Mouse (Mus musculus): ENCODE measurements around the gene Rfx2. TPM values are rescaled to one million over a fixed set of nuclear protein-coding genes. Genes with fewer than 3 reads are reported as not detected.

The Rfx2 gene
- polyA plus RNA-seq, 1 experiment from 2014 or later, result 6.3 TPM

DNA sequence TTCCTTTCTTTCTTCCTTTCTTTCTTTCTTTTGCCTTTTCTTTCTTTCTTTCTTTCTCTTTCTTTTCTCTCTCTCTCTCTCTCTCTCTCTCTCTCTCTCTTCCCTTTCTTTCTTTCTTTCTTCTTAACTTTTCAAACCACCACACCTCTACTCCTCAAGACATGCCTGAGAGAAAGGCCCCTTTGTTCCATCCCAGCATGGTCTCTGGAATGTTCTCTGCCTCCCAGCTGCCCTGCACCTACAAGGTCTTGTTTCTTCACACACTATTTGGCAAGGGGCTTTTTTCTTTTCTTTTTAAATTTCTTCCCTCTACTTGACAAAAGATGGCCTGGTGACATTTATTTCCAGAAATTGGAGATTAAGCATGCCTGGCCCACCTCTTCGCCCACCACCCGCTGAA lies 101.2 kb downstream of the Rfx2 start:
- WGBS, result 51% methylated on average over 2 of the region's 2 CpGs
- H3K9ac ChIP-seq (replicated peaks), result no peak overlapping the region
- no peak for ATAC-seq (ENCODE audit: low FRiP score, low read depth)
- no peaks in the 10 kb centered on the region for H3K36me3 ChIP-seq
- peaks cover 18% of the 10 kb centered on the region; the same call in 1 of the 2 replicates for H3K4me1 ChIP-seq
- H3K4me3 ChIP-seq, result no peak overlapping the region
- no peaks in the 10 kb centered on the region; the same call in 1 of the 2 replicates for H3K27me3 ChIP-seq
- no peak overlapping the region for H3K27ac ChIP-seq (replicated peaks)
- H3K4me2 ChIP-seq (replicated peaks), result no peak overlapping the region
- H3K9me3 ChIP-seq, result no peaks in the 10 kb centered on the region

DNA sequence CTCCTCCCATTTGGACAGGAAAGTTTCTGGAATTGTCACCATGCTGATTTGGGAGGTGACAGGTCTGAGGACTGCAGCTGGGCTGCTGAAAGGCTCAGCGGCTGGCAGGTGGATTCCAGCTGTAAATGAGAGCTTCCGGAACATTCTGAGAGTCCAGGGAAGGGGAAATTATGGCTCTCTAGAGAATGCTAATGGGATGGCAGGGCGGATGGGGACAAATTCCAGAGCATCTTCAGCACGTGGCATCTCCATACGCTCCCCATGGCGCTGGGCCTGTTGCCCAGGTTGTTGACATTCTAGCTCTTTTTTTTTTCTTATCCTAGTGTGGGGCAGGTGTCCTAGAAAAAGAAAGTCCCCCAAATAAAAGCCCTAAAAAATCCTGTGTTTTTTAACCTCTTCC lies 101.7 kb downstream of the Rfx2 start:
- H3K4me3 ChIP-seq, result no peak overlapping the region
- H3K4me2 ChIP-seq (replicated peaks), result no peak overlapping the region
- WGBS, result 64% methylated on average over 6 of the region's 6 CpGs

DNA sequence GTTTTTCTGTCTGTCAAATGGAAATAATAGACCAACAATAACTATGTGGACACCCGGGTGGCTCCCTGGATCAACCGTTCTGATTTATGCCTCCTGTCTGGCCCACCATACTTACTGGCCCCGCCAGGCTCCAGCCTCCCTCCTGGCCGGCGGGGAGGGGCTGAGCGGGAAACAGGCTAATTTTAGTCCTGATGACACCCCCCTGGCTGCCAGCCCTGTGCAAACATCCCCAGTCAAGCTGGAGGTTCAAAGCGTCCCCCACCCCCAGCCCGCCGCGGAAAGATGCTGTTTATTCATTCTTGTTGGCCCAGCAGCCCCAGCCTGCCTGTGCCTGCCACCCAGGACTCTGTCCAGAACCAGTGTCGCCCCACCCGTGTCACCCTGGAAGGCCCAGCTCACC lies 102.7 kb downstream of the Rfx2 start:
- Histone ChIP-seq H3K4me2 (replicated peaks) (no peak overlapping the region), H3K4me1 (peaks cover 18% of the 10 kb centered on the region; the same call in 1 of the 2 replicates), H3K36me3 (peaks cover 13% of the 10 kb centered on the region), H3K27ac (replicated peaks) (no peak overlapping the region), H3K9ac (replicated peaks) (no peak overlapping the region), H3K4me3 (no peak overlapping the region), H3K27me3 (no peaks in the 10 kb centered on the region; the same call in 1 of the 2 replicates), H3K9me3 (no peaks in the 10 kb centered on the region)
- ATAC-seq (ENCODE audit: low FRiP score, low read depth), result no peak
- WGBS, result 45% methylated on average over 12 of the region's 12 CpGs

More for the DNA sequence above, 101.7 kb downstream of the Rfx2 start:
- Histone ChIP-seq H3K4me1 (peaks cover 18% of the 10 kb centered on the region; the same call in 1 of the 2 replicates), H3K9ac (replicated peaks) (no peak overlapping the region), H3K27me3 (no peaks in the 10 kb centered on the region; the same call in 1 of the 2 replicates), H3K27ac (replicated peaks) (no peak overlapping the region), H3K36me3 (peaks cover 3% of the 10 kb centered on the region; the same call in 1 of the 2 replicates), H3K9me3 (no peaks in the 10 kb centered on the region)
- no peak for ATAC-seq (ENCODE audit: low FRiP score, low read depth)

DNA sequence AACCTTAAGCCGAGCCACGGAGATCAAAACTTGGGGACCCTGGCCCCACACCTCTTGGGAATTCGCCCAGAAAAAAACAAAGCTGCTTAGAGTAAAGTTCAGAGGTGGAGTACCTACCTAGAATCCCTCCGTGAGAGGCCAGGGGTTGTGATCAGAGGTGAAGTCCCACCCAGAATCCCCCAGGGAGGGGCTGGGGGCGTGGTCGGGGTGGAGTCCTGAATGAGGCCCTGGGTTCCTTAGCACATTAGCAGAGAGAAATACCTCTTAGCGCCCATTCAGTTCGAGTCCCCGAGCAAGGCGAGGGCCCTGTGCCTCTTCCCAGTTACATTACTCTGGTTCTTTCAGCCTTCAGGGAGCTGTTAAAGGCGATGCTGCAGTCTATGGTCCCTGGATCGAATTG lies 103.2 kb downstream of the Rfx2 start:
- H3K27me3 ChIP-seq, result no peaks in the 10 kb centered on the region; the same call in 1 of the 2 replicates
- peaks cover 18% of the 10 kb centered on the region for H3K36me3 ChIP-seq
- WGBS, result 11% methylated on average over 12 of the region's 12 CpGs
- H3K4me1 ChIP-seq, result peaks cover 18% of the 10 kb centered on the region; the same call in 1 of the 2 replicates
- no peaks in the 10 kb centered on the region for H3K9me3 ChIP-seq
- no peak overlapping the region for H3K9ac ChIP-seq (replicated peaks)
- no peak overlapping the region for H3K4me3 ChIP-seq
- no peak for ATAC-seq (ENCODE audit: low FRiP score, low read depth)
- no peak overlapping the region for H3K27ac ChIP-seq (replicated peaks)
- H3K4me2 ChIP-seq (replicated peaks), result no peak overlapping the region

DNA sequence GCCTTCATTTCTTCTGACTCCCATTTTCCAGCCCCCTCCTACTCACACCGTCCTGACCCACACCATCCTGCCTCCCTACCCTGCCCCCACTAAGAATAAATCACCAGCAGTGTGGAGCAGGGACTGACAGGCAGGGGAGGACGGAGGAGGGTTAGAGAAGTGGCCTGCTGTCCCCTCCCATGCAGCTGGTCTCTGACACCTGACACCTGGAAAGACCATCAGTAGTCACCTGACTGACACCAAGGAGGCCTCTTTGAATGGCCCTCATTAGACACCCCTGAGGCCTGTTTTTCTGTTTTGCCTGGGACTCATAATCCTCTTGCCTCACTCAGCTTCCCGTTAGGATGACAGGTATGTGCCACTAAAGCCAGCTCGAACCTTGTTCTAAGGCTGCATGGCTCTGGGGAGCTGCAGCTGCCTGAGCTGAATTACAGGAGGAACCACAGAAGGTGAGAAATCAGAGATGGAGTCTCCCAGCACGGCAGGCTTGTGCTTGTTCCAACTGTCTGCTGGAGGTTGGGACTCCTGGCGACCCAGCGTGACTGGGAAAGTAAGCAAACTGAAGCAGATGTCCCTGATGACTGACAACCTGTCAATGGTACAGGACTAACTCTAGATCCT lies 103.7 kb downstream of the Rfx2 start:
- 12% methylated on average over 7 of the region's 7 CpGs for WGBS
- H3K27ac ChIP-seq (replicated peaks), result no peak overlapping the region
- H3K27me3 ChIP-seq, result no peaks in the 10 kb centered on the region; the same call in 1 of the 2 replicates
- H3K36me3 ChIP-seq, result peaks cover 23% of the 10 kb centered on the region
- H3K4me2 ChIP-seq (replicated peaks), result no peak overlapping the region
- no peak overlapping the region for H3K4me3 ChIP-seq
- peaks cover 18% of the 10 kb centered on the region; the same call in 1 of the 2 replicates for H3K4me1 ChIP-seq
- H3K9ac ChIP-seq (replicated peaks), result no peak overlapping the region
- no peak for ATAC-seq (ENCODE audit: low FRiP score, low read depth)
- no peaks in the 10 kb centered on the region for H3K9me3 ChIP-seq

Other genes starting within 250 kb of the Rfx2 start
- 94.7 and 107 TPM in 2 replicates for gene Safb2, start 246.4 kb downstream of the Rfx2 start, polyA plus RNA-seq (2016; fragmentation: Nextera tagmentation; extraction: Ambion mirVana)
- gene Safb, start 246.2 kb downstream of the Rfx2 start, polyA plus RNA-seq (2016; fragmentation: Nextera tagmentation; extraction: Ambion mirVana), result 168 and 177 TPM in 2 replicates
- 174 and 178 TPM in 2 replicates for gene 2410015M20Rik, start 221.2 kb downstream of the Rfx2 start, polyA plus RNA-seq (2016; fragmentation: Nextera tagmentation; extraction: Ambion mirVana)
- 1,173 and 1,210 TPM in 2 replicates for gene Rpl36, start 217.6 kb downstream of the Rfx2 start, polyA plus RNA-seq (2016; fragmentation: Nextera tagmentation; extraction: Ambion mirVana)
- 52.1 TPM in 2 replicates for gene Lonp1, start 204.1 kb downstream of the Rfx2 start, polyA plus RNA-seq (2016; fragmentation: Nextera tagmentation; extraction: Ambion mirVana)
- gene Catsperd, start 202.9 kb downstream of the Rfx2 start, polyA plus RNA-seq (2016; fragmentation: Nextera tagmentation; extraction: Ambion mirVana), result 0.80 and 1.1 TPM in 2 replicates
- 109 and 115 TPM in 2 replicates for gene Ranbp3, start 157.7 kb downstream of the Rfx2 start, polyA plus RNA-seq (2016; fragmentation: Nextera tagmentation; extraction: Ambion mirVana)
- gene Ndufa11, start 113.2 kb downstream of the Rfx2 start, polyA plus RNA-seq (2016; fragmentation: Nextera tagmentation; extraction: Ambion mirVana), result 325 and 338 TPM in 2 replicates
- gene Vmac, start 113.0 kb downstream of the Rfx2 start, polyA plus RNA-seq (2016; fragmentation: Nextera tagmentation; extraction: Ambion mirVana), result 15.4 and 18.2 TPM in 2 replicates
- 6.7 and 8.8 TPM in 2 replicates for gene Nrtn, start 73.5 kb downstream of the Rfx2 start, polyA plus RNA-seq (2016; fragmentation: Nextera tagmentation; extraction: Ambion mirVana)
- 48.7 and 53.9 TPM in 2 replicates for gene Dus3l, start 66.3 kb downstream of the Rfx2 start, polyA plus RNA-seq (2016; fragmentation: Nextera tagmentation; extraction: Ambion mirVana)
- gene Prr22, start 60.8 kb downstream of the Rfx2 start, polyA plus RNA-seq (2016; fragmentation: Nextera tagmentation; extraction: Ambion mirVana), result 2.0 TPM in 2 replicates
- gene Acsbg2, start 43.4 kb upstream of the Rfx2 start, polyA plus RNA-seq (2016; fragmentation: Nextera tagmentation; extraction: Ambion mirVana), result not detected in 2 replicates
- gene 1700061G19Rik, start 44.5 kb upstream of the Rfx2 start, polyA plus RNA-seq (2016; fragmentation: Nextera tagmentation; extraction: Ambion mirVana), result 0.50 and 0.63 TPM in 2 replicates
- gene Mllt1, start 104.4 kb upstream of the Rfx2 start, polyA plus RNA-seq (2016; fragmentation: Nextera tagmentation; extraction: Ambion mirVana), result 102 and 104 TPM in 2 replicates
- gene Acer1, start 151.1 kb upstream of the Rfx2 start, polyA plus RNA-seq (2016; fragmentation: Nextera tagmentation; extraction: Ambion mirVana), result not detected in 2 replicates
- gene Clpp, start 159.3 kb upstream of the Rfx2 start, polyA plus RNA-seq (2016; fragmentation: Nextera tagmentation; extraction: Ambion mirVana), result 130 and 137 TPM in 2 replicates
- gene Alkbh7, start 166.3 kb upstream of the Rfx2 start, polyA plus RNA-seq (2016; fragmentation: Nextera tagmentation; extraction: Ambion mirVana), result 31.2 and 33.7 TPM in 2 replicates
- 0.87 TPM in 1 of 2 replicates, not detected in the other for gene Pspn, start 169.0 kb upstream of the Rfx2 start, polyA plus RNA-seq (2016; fragmentation: Nextera tagmentation; extraction: Ambion mirVana)
- 68.6 and 72.9 TPM in 2 replicates for gene Gtf2f1, start 180.3 kb upstream of the Rfx2 start, polyA plus RNA-seq (2016; fragmentation: Nextera tagmentation; extraction: Ambion mirVana)
- 0.34 and 0.72 TPM in 2 replicates for gene Gm17949, start 180.5 kb upstream of the Rfx2 start, polyA plus RNA-seq (2016; fragmentation: Nextera tagmentation; extraction: Ambion mirVana)
- gene Khsrp, start 200.5 kb upstream of the Rfx2 start, polyA plus RNA-seq (2016; fragmentation: Nextera tagmentation; extraction: Ambion mirVana), result 62.7 and 85.4 TPM in 2 replicates
- 0.19 TPM in 1 of 2 replicates, not detected in the other for gene Slc25a41, start 210.6 kb upstream of the Rfx2 start, polyA plus RNA-seq (2016; fragmentation: Nextera tagmentation; extraction: Ambion mirVana)
- 0.31 and 1.5 TPM in 2 replicates for gene Crb3, start 228.1 kb upstream of the Rfx2 start, polyA plus RNA-seq (2016; fragmentation: Nextera tagmentation; extraction: Ambion mirVana)
- 19.0 and 22.3 TPM in 2 replicates for gene Slc25a23, start 228.8 kb upstream of the Rfx2 start, polyA plus RNA-seq (2016; fragmentation: Nextera tagmentation; extraction: Ambion mirVana)
- gene Dennd1c, start 247.5 kb upstream of the Rfx2 start, polyA plus RNA-seq (2016; fragmentation: Nextera tagmentation; extraction: Ambion mirVana), result 2.4 and 3.3 TPM in 2 replicates

Data from midbrain, embryonic 12.5 days (tissue).